30 mouse cellular contexts compared by ENCODE assay signal in genomic region chr1:136502936-136503335, GRCm38 (mm10). TPM values are rescaled to one million over a fixed set of nuclear protein-coding genes. Genes with fewer than 3 reads are reported as not detected.
DNase-seq lines count a peak whose midpoint lies in the region; ATAC-seq and TF ChIP-seq lines count a peak whose summit lies in the region.
"Had no signal": no experiment of that assay in that cellular context is flagged by ENCODE, and none has a peak within 500 bp of the region (broad histone marks: within the 10 kb centered on the region; RNA-seq: fewer than 3 reads in every experiment).

No protein-coding gene starts in this region.

- TF ChIP-seq POLR2A in MEL (IDR thresholded peaks at IDR 0.05; ENCODE audit: control insufficient read depth in 1 of 2, insufficient read depth in 1 of 2, low read depth in 1 of 2, low read length in 2 of 2, poor library complexity in 1 of 2): no peak

- no peak overlapping the region for H3K4me2 ChIP-seq in embryonic facial prominence, embryonic 13.5 days
- no peak overlapping the region for H3K4me2 ChIP-seq in midbrain, embryonic 11.5 days
- H3K4me2 ChIP-seq in midbrain, embryonic 15.5 days: no peak overlapping the region
- H3K4me2 ChIP-seq: embryonic facial prominence, embryonic 15.5 days; heart, embryonic 12.5 days; heart, embryonic 15.5 days; hindbrain, embryonic 14.5 days had no signal

- TF ChIP-seq RAD21 in MEL (IDR thresholded peaks at IDR 0.05; ENCODE audit: low read depth, low read length): no peak

- TF ChIP-seq EP300 in MEL (IDR thresholded peaks at IDR 0.05; ENCODE audit: low read depth in 1 of 2, low read length in 2 of 2): no peak

- H3K9me3 ChIP-seq in embryonic facial prominence, embryonic 13.5 days: no peaks in the 10 kb centered on the region
- H3K9me3 ChIP-seq in embryonic facial prominence, embryonic 10.5 days: peaks cover 4% of the 10 kb centered on the region; the same call in 1 of the 2 replicates
- H3K9me3 ChIP-seq in midbrain, embryonic 11.5 days (ENCODE audit: control insufficient read depth, low read length): peaks cover 4% of the 10 kb centered on the region; the same call in 1 of the 2 replicates
- H3K9me3 ChIP-seq in midbrain, embryonic 15.5 days: no peaks in the 10 kb centered on the region
- H3K9me3 ChIP-seq in E14TG2a.4 (ENCODE audit: low read length) (no peaks in the 10 kb centered on the region), MEL (replicated peaks; ENCODE audit: insufficient read depth, low read length) (no peaks in the 10 kb centered on the region)
- H3K9me3 ChIP-seq in hindbrain, embryonic 10.5 days: peaks cover 7% of the 10 kb centered on the region; the same call in 1 of the 2 replicates
- H3K9me3 ChIP-seq: embryonic facial prominence, embryonic 15.5 days; heart, embryonic 15.5 days had no signal

- H3K9ac ChIP-seq in embryonic facial prominence, embryonic 13.5 days: no peak overlapping the region
- H3K9ac ChIP-seq in midbrain, embryonic 11.5 days (ENCODE audit: low read length): no peak overlapping the region
- H3K9ac ChIP-seq in midbrain, embryonic 15.5 days: no peak overlapping the region
- H3K9ac ChIP-seq in MEL (ENCODE audit: control insufficient read depth, low read depth, low read length, poor library complexity, severe bottlenecking): no peak overlapping the region
- H3K9ac ChIP-seq: embryonic facial prominence, embryonic 15.5 days; forebrain, postnatal 0 days; heart, embryonic 12.5 days; heart, embryonic 15.5 days; hindbrain, embryonic 14.5 days had no signal

- H3K36me3 ChIP-seq in embryonic facial prominence, embryonic 13.5 days: peaks cover 34% of the 10 kb centered on the region
- H3K36me3 ChIP-seq in embryonic facial prominence, embryonic 10.5 days (replicated peaks): peaks cover 79% of the 10 kb centered on the region
- peaks cover 5% of the 10 kb centered on the region; the same call in 1 of the 2 replicates for H3K36me3 ChIP-seq in midbrain, embryonic 11.5 days (ENCODE audit: control insufficient read depth, insufficient read depth, low read length)
- no peaks in the 10 kb centered on the region for H3K36me3 ChIP-seq in midbrain, embryonic 15.5 days (replicated peaks)
- H3K36me3 ChIP-seq in E14TG2a.4 (ENCODE audit: insufficient read depth, low read length) (peaks cover 66% of the 10 kb centered on the region), MEL (ENCODE audit: control insufficient read depth in 1 of 2, insufficient read depth in 2 of 2, low read length in 2 of 2) (peaks cover 0 to 5% of the 10 kb centered on the region in 2 experiments; a peak in 2 of 4 replicates)
- H3K36me3 ChIP-seq in hindbrain, embryonic 10.5 days: peaks cover 80% of the 10 kb centered on the region

- no peak for ATAC-seq in embryonic facial prominence, embryonic 13.5 days (ENCODE audit: insufficient number of reproducible peaks, insufficient read depth, low FRiP score, low TSS enrichment, low read depth)
- no peak for ATAC-seq in midbrain, embryonic 11.5 days (ENCODE audit: low FRiP score)
- no peak for ATAC-seq in midbrain, embryonic 15.5 days (replicated peaks)
- ATAC-seq: activated CD4-positive, CD25-positive, alpha-beta regulatory T cell, adult 4 months; forebrain, embryonic 14.5 days; forebrain, postnatal 0 days; hindbrain, postnatal 0 days; inflammation-experienced regulatory T-cells, adult 6 months; Patski had no signal

- H3K4me1 ChIP-seq in embryonic facial prominence, embryonic 13.5 days: no peaks in the 10 kb centered on the region
- H3K4me1 ChIP-seq in embryonic facial prominence, embryonic 10.5 days: no peaks in the 10 kb centered on the region
- no peaks in the 10 kb centered on the region for H3K4me1 ChIP-seq in midbrain, embryonic 11.5 days (ENCODE audit: control insufficient read depth, insufficient read depth, low read length)
- H3K4me1 ChIP-seq in midbrain, embryonic 15.5 days: no peaks in the 10 kb centered on the region
- H3K4me1 ChIP-seq in E14TG2a.4 (replicated peaks; ENCODE audit: low read depth, low read length): no peaks in the 10 kb centered on the region
- no peaks in the 10 kb centered on the region for H3K4me1 ChIP-seq in MEL (ENCODE audit: control insufficient read depth in 1 of 2, insufficient read depth in 2 of 2, low read length in 2 of 2)
- H3K4me1 ChIP-seq in hindbrain, embryonic 10.5 days (replicated peaks): no peaks in the 10 kb centered on the region
- H3K4me1 ChIP-seq: embryonic facial prominence, embryonic 15.5 days; heart, embryonic 12.5 days; heart, embryonic 15.5 days had no signal

- no peak overlapping the region for H3K4me3 ChIP-seq in embryonic facial prominence, embryonic 13.5 days
- no peak overlapping the region for H3K4me3 ChIP-seq in embryonic facial prominence, embryonic 10.5 days
- no peak overlapping the region for H3K4me3 ChIP-seq in midbrain, embryonic 11.5 days (ENCODE audit: low read depth, low read length)
- no peak overlapping the region for H3K4me3 ChIP-seq in midbrain, embryonic 15.5 days
- H3K4me3 ChIP-seq in E14TG2a.4 (replicated peaks; ENCODE audit: low read length) (no peak overlapping the region), MEL (ENCODE audit: control insufficient read depth in 1 of 2, insufficient read depth in 1 of 2, low read depth in 2 of 2, low read length in 2 of 2) (no peak overlapping the region)
- H3K4me3 ChIP-seq in hindbrain, embryonic 10.5 days: no peak overlapping the region
- H3K4me3 ChIP-seq: embryonic facial prominence, embryonic 15.5 days; gastrocnemius, adult 2 months; heart, embryonic 12.5 days; heart, embryonic 15.5 days had no signal

- TF ChIP-seq CTCF in E14TG2a.4 (conservative IDR thresholded peaks at IDR 0.05; ENCODE audit: low read length) (peak; percentile 87), MEL (IDR thresholded peaks at IDR 0.05 in 2 of 3, conservative IDR thresholded peaks at IDR 0.05 in 1 of 3; ENCODE audit: control insufficient read depth in 1 of 3, insufficient read depth in 1 of 3, low read depth in 2 of 3, low read length in 3 of 3, poor library complexity in 1 of 3, severe bottlenecking in 1 of 3) (peak in 2 of 3 experiments; percentile 15 to 30; a peak in 2 of 6 replicates)

- H3K27ac ChIP-seq in embryonic facial prominence, embryonic 13.5 days: peak overlapping the region; percentile 80
- H3K27ac ChIP-seq in embryonic facial prominence, embryonic 10.5 days (replicated peaks): no peak overlapping the region
- no peak overlapping the region for H3K27ac ChIP-seq in midbrain, embryonic 11.5 days (ENCODE audit: low read depth, low read length)
- H3K27ac ChIP-seq in midbrain, embryonic 15.5 days: no peak overlapping the region
- no peak overlapping the region for H3K27ac ChIP-seq in MEL (ENCODE audit: control insufficient read depth, low read depth, low read length)
- no peak overlapping the region for H3K27ac ChIP-seq in hindbrain, embryonic 10.5 days
- H3K27ac ChIP-seq: gastrocnemius, adult 2 months; heart, embryonic 15.5 days; hindbrain, embryonic 14.5 days; hindbrain, postnatal 0 days had no signal

- 94% methylated on average over 8 of the region's 8 CpGs for WGBS in embryonic facial prominence, embryonic 13.5 days
- WGBS in embryonic facial prominence, embryonic 10.5 days: 97% methylated on average over 8 of the region's 8 CpGs
- WGBS in midbrain, embryonic 11.5 days: 96% methylated on average over 8 of the region's 8 CpGs
- 97% methylated on average over 8 of the region's 8 CpGs for WGBS in midbrain, embryonic 15.5 days
- 96% methylated on average over 8 of the region's 8 CpGs for WGBS in hindbrain, embryonic 10.5 days

- H3K27me3 ChIP-seq in embryonic facial prominence, embryonic 13.5 days: no peaks in the 10 kb centered on the region
- H3K27me3 ChIP-seq in embryonic facial prominence, embryonic 10.5 days (replicated peaks; ENCODE audit: low read depth, poor library complexity, severe bottlenecking): no peaks in the 10 kb centered on the region
- H3K27me3 ChIP-seq in midbrain, embryonic 11.5 days (ENCODE audit: control insufficient read depth, insufficient read depth, low read length): no peaks in the 10 kb centered on the region
- H3K27me3 ChIP-seq in midbrain, embryonic 15.5 days (replicated peaks): no peaks in the 10 kb centered on the region
- H3K27me3 ChIP-seq in E14TG2a.4 (ENCODE audit: insufficient read depth, low read length): no peaks in the 10 kb centered on the region
- no peaks in the 10 kb centered on the region for H3K27me3 ChIP-seq in MEL (ENCODE audit: control insufficient read depth in 1 of 2, insufficient read depth in 2 of 2, low read length in 2 of 2)
- H3K27me3 ChIP-seq in hindbrain, embryonic 10.5 days (ENCODE audit: insufficient read depth, poor library complexity, severe bottlenecking): no peaks in the 10 kb centered on the region
- H3K27me3 ChIP-seq: embryonic facial prominence, embryonic 15.5 days; heart, embryonic 12.5 days; heart, embryonic 15.5 days; Patski had no signal

- DNase-seq in embryonic facial prominence, embryonic 10.5 days (ENCODE audit: low spot score): no peak
- peak; percentile 37 for DNase-seq in midbrain, embryonic 11.5 days (ENCODE audit: low spot score, missing footprints)
- peak; percentile 13 for DNase-seq in MEL (ENCODE audit: low read depth, low spot score)
- DNase-seq in hindbrain, embryonic 10.5 days (ENCODE audit: low spot score): no peak
- DNase-seq in urinary bladder, postnatal 25 days (ENCODE audit: low spot score): no peak
- DNase-seq: adrenal gland, adult 8-10 months; adrenal gland, postnatal 25 days; cerebellum, adult 11-12 months; cerebellum, adult 8-10 months; cerebellum, postnatal 10 days; cerebellum, postnatal 36 days; embryo, embryonic 11 days; forebrain, postnatal 0 days; gastrocnemius, adult 2 months; gastrocnemius, postnatal 14 days; heart, adult 18-20 months; heart, postnatal 10 days; heart, postnatal 36 days had no signal

- H3K79me2 ChIP-seq in MEL (ENCODE audit: control insufficient read depth, insufficient read depth, low read length, poor library complexity): no peaks in the 10 kb centered on the region

TF ChIP-seq in MEL, 35 proteins besides CTCF, POLR2A, EP300 and RAD21 (continues in another document):
- TF ChIP-seq MAX (IDR thresholded peaks at IDR 0.05; ENCODE audit: low read length) (no peak), CHD1 (IDR thresholded peaks at IDR 0.05; ENCODE audit: low read depth, low read length) (no peak), MXI1 (IDR thresholded peaks at IDR 0.05; ENCODE audit: low read depth, low read length) (no peak), ZC3H11A (IDR thresholded peaks at IDR 0.05; ENCODE audit: low read depth, low read length) (no peak), NRF1 (IDR thresholded peaks at IDR 0.05; ENCODE audit: insufficient read depth, low read depth, low read length, poor library complexity, severe bottlenecking) (no peak)

RNA-seq across cellular contexts. Expression of gene Kif14, which starts 36.8 kb away (rescaled TPM):
- polyA plus RNA-seq in embryonic facial prominence, embryonic 13.5 days (2015; fragmentation: Nextera tagmentation; extraction: Ambion mirVana): 7.2 and 8.2 TPM in 2 replicates
- 8.6 and 10.5 TPM in 2 replicates for polyA plus RNA-seq in embryonic facial prominence, embryonic 10.5 days (2016; fragmentation: Nextera tagmentation; extraction: Ambion mirVana)
- polyA plus RNA-seq in midbrain, embryonic 11.5 days (2014; fragmentation: Nextera tagmentation; extraction: Ambion mirVana): 7.4 and 8.0 TPM in 2 replicates
- polyA plus RNA-seq in midbrain, embryonic 15.5 days (2015; fragmentation: Nextera tagmentation; extraction: Ambion mirVana): 0.53 and 0.66 TPM in 2 replicates
- total RNA-seq in MEL (2012; rRNA removed): 6.5 and 9.5 TPM in 2 replicates
- polyA plus RNA-seq in MEL (2012; ENCODE audit: insufficient read depth in 1 of 2, insufficient read length in 2 of 2, low read depth in 1 of 2, low replicate concordance in 2 of 2, missing spikeins in 1 of 2): 10 to 100 TPM in 1 of 2 experiments, not detected in 1; 15.8 TPM
- 6.1 and 7.3 TPM in 2 replicates for polyA plus RNA-seq in hindbrain, embryonic 10.5 days (2016; fragmentation: Nextera tagmentation; extraction: Ambion mirVana)

Comparison
In these comparisons a context has a peak if more than half of its experiments do, and no peak if none do; other contexts are left out.
1. DNase-seq: peak in midbrain, embryonic 11.5 days (single experiment) and MEL (single experiment); none in embryonic facial prominence, embryonic 10.5 days (single experiment), hindbrain, embryonic 10.5 days (single experiment) and urinary bladder, postnatal 25 days (single experiment).